Mouse (Mus musculus) stomach, postnatal 0 days (tissue): ENCODE data around the gene Adgrg5. TPM values are rescaled to one million over a fixed set of nuclear protein-coding genes. Genes with fewer than 3 reads are reported as not detected.

Source experiments
- ATAC-seq: fragments of 200-750 bp; cut with Nextera tagmentation; 2 replicates; pipeline ENCODE4 v1.8.0; 2017; ENCODE audit not compliant: low FRiP score, low TSS enrichment
- DNase-seq: peaks from one replicate; pipeline ENCODE4 v3.0.0-alpha.2; 2016; ENCODE audit warnings: low spot score
- H3K27ac ChIP-seq: fragments of 300-500 bp; sonication (generic); replicated peaks from 2 replicates; pipeline ENCODE4 v1.5.1; 2014; ENCODE audit warnings: mild to moderate bottlenecking, control low read depth
- H3K27me3 ChIP-seq: fragments of 300-500 bp; sonication (generic); 2 replicates; pipeline ENCODE4 v1.6.1; 2014; ENCODE audit warnings: low read length; ENCODE audit not compliant: control insufficient read depth, insufficient read depth
- H3K36me3 ChIP-seq: fragments of 300-500 bp; sonication (generic); 2 replicates; pipeline ENCODE4 v1.6.1; 2014; ENCODE audit warnings: low read length, mixed read lengths; ENCODE audit not compliant: control insufficient read depth, insufficient read depth
- H3K4me1 ChIP-seq: fragments of 300-500 bp; sonication (generic); replicated peaks from 2 replicates; pipeline ENCODE4 v1.6.1; 2014; ENCODE audit warnings: antibody characterized with exemption; ENCODE audit not compliant: control insufficient read depth, insufficient read depth
- H3K4me2 ChIP-seq: fragments of 300-500 bp; sonication (generic); replicated peaks from 2 replicates; pipeline ENCODE4 v1.6.1; 2014; ENCODE audit warnings: low read depth, mild to moderate bottlenecking, control low read depth, moderate library complexity
- H3K4me3 ChIP-seq: fragments of 300-500 bp; sonication (generic); 2 replicates; pipeline ENCODE4 v1.5.1; 2014; ENCODE audit warnings: low read depth, low read length, control low read depth
- H3K9ac ChIP-seq: fragments of 300-500 bp; sonication (generic); 2 replicates; pipeline ENCODE4 v1.6.1; 2014; ENCODE audit warnings: mild to moderate bottlenecking, low read length, control low read depth, mixed read lengths
- H3K9me3 ChIP-seq: fragments of 300-500 bp; sonication (generic); 2 replicates; pipeline ENCODE4 v1.6.1; 2016; ENCODE audit warnings: low read length; ENCODE audit not compliant: control insufficient read depth
- CTCF ChIP-seq: IDR thresholded peaks from 2 replicates; pipeline ENCODE4 v1.5.1; 2016; ENCODE audit warnings: antibody characterized with exemption, low read depth, mild to moderate bottlenecking, moderate library complexity
- EP300 ChIP-seq: optimal IDR thresholded peaks from 2 replicates; pipeline ENCODE3; 2016; ENCODE audit warnings: antibody characterized with exemption
- WGBS: fragments of 180-500 bp; shearing (Covaris S2); extraction: QIAGEN DNeasy Blood & Tissue Kit; methylation state at CpG from one replicate; pipeline ENCODE4 v1.1.7; 2014; 5-methylcytosine and 5-hydroxymethylcytosine counted together
- polyA plus RNA-seq: library from polyadenylated mRNA; unstranded; fragments of >200 nt; fragmentation: Nextera tagmentation; extraction: Ambion mirVana; gene quantifications from 2 replicates; pipeline ENCODE4 v1.2.1, GENCODE M21; 2015

Adgrg5 gene
- polyA plus RNA-seq, 1 experiment from 2014 or later = 0.27 TPM

DNA sequence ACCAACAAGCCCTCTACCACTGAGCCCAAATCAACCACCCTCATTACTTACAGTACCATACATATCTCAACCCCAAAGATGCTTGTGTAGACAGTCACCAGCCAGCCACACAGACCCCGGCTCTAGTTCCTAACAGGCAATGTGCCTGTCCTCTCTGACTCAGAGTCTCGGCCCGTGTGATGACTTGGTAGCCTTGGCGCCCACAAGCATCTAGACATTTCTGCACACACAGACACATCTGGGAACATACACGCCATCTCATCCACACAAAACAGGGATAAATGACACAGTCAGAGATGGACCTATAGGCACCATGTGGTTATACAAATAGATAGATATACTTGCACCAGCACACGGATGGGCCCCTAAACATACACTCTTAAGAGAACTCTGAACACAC lies 9.2 kb upstream of the Adgrg5 start:
- Histone ChIP-seq H3K4me2 (no peak overlapping the region), H3K36me3 (0 out of 2 replicates have a peak, but pooled peaks cover 3% of the 10 kb centered on the region), H3K9me3 (no peaks in the 10 kb centered on the region), H3K27me3 (no peaks in the 10 kb centered on the region), H3K4me3 (no peak overlapping the region), H3K27ac (no peak overlapping the region), H3K4me1 (peaks cover 4% of the 10 kb centered on the region), H3K9ac (no peak overlapping the region)
- 75% methylated on average over 6 of the region's 6 CpGs for WGBS
- no peak for ATAC-seq
- TF ChIP-seq CTCF (no peak), EP300 (no peak)
- no peak for DNase-seq

DNA sequence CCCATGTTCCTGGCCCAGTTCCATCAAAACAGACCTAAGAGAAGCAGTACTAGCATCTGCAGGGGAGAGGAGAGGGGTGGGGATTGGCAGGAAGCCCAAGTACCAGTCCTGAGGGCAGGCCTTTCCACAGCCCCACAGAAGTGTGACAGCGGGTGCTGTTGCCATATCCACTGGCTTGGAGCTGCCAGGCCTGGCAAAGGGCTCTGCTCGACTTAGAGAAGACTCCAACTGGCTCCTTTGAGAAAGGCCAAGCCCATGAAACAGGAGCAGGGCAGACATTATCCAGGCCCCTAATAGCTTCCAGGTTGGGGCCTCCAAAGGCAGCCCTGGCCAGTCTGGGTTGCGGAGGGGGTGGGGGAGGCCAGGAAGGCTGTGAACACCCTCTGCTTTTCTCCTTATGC lies 8.8 kb upstream of the Adgrg5 start:
- H3K36me3 ChIP-seq = 0 out of 2 replicates have a peak, but pooled peaks cover 3% of the 10 kb centered on the region
- 29% methylated on average over 3 of the region's 3 CpGs for WGBS
- H3K4me2 ChIP-seq = peak overlapping the region; percentile 20; the same call in 1 of the 2 replicates
- H3K9ac ChIP-seq = no peak overlapping the region
- H3K27me3 ChIP-seq = no peaks in the 10 kb centered on the region
- peaks cover 4% of the 10 kb centered on the region for H3K4me1 ChIP-seq
- DNase-seq = peak; percentile 40
- no peak overlapping the region for H3K4me3 ChIP-seq
- H3K27ac ChIP-seq = no peak overlapping the region
- no peak for ATAC-seq
- no peaks in the 10 kb centered on the region for H3K9me3 ChIP-seq
- no peak for TF ChIP-seq EP300
- no peak for TF ChIP-seq CTCF

DNA sequence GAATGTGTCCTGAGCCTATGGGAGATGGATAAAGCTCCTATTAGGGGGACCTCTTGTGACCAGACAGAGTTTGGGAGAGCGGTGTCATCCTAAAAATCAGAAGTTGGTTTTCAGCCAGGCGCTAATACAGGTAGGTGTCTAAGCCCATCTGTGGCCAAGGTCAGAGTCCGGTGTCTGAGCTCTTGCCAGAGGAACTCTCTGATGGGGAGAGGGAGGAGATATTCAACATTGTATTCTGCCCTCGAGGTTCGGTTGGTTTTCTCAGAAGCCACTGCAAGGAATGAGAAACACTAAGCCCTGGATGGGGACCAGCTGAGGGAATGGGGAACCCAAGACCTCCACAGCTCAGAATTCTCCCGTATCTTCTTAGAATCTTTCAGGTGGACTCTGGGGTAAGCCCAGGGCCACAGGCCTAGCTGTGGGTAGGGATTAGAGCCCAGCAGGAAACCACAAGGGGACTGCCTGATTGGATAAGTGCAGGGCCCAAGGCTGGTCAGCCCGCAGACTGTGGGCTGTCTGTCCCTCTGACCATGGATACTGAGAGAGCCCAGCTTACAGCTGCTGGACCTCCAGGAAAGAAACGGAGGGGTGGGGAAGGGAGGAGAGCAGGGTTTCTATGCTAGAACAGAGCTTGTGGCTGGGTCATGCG lies 7.1 kb upstream of the Adgrg5 start:
- H3K9ac ChIP-seq = peak overlapping the region; percentile 64
- H3K4me3 ChIP-seq = peak overlapping the region; percentile 81
- peaks cover 4% of the 10 kb centered on the region for H3K4me1 ChIP-seq
- no peaks in the 10 kb centered on the region for H3K9me3 ChIP-seq
- no peak for ATAC-seq
- DNase-seq = no peak
- H3K4me2 ChIP-seq = peak overlapping the region; percentile 86
- peak overlapping the region; percentile 58 for H3K27ac ChIP-seq
- TF ChIP-seq CTCF (no peak), EP300 (no peak)
- no peaks in the 10 kb centered on the region for H3K36me3 ChIP-seq
- H3K27me3 ChIP-seq = no peaks in the 10 kb centered on the region
- 45% methylated on average over 9 of the region's 9 CpGs for WGBS

DNA sequence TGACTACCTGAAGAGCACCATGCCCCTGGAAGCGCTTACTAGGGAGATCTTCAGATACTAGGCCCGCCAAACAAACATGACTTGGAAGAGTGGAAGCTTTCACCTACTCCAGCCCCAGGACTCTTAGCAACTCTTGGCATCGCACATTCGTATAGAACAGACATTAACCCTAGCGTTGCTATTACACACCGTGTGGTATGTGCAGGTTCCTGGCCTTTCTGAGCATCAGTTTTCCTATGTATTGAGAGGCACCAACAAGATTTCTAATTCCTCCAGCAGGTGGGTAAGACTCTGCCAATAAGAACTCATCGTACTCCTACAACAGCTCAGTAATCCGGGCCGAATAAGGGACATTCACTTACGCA lies 6.6 kb upstream of the Adgrg5 start:
- Histone ChIP-seq H3K4me1 (peaks cover 4% of the 10 kb centered on the region), H3K9me3 (no peaks in the 10 kb centered on the region), H3K9ac (peak overlapping the region; percentile 64), H3K27me3 (no peaks in the 10 kb centered on the region), H3K36me3 (no peaks in the 10 kb centered on the region), H3K4me3 (peak overlapping the region; percentile 81), H3K4me2 (peak overlapping the region; percentile 86), H3K27ac (peak overlapping the region; percentile 58)
- DNase-seq = no peak
- no peak for TF ChIP-seq EP300
- TF ChIP-seq CTCF = no peak
- peak; percentile 8; the same call in 1 of the 2 replicates for ATAC-seq
- whole genome bisulfite sequencing = 9% methylated on average over 10 of the region's 10 CpGs

- Histone ChIP-seq H3K36me3 (no peaks in the 10 kb centered on the region), H3K27ac (peak overlapping the region; percentile 80), H3K4me3 (peak overlapping the region; percentile 81), H3K27me3 (no peaks in the 10 kb centered on the region), H3K4me1 (peaks cover 4% of the 10 kb centered on the region), H3K9ac (peak overlapping the region; percentile 83), H3K9me3 (no peaks in the 10 kb centered on the region), H3K4me2 (peak overlapping the region; percentile 86)
- DNase-seq (peak; percentile 93), ATAC-seq (peak; percentile 93)
- WGBS = 1% methylated on average over 24 of the region's 27 CpGs
- no peak for TF ChIP-seq EP300
- peak; percentile 82 for TF ChIP-seq CTCF
These were observed 6.1 kb upstream of the Adgrg5 start for GRCm38 (mm10) chr8:94917352-94917751.

DNA sequence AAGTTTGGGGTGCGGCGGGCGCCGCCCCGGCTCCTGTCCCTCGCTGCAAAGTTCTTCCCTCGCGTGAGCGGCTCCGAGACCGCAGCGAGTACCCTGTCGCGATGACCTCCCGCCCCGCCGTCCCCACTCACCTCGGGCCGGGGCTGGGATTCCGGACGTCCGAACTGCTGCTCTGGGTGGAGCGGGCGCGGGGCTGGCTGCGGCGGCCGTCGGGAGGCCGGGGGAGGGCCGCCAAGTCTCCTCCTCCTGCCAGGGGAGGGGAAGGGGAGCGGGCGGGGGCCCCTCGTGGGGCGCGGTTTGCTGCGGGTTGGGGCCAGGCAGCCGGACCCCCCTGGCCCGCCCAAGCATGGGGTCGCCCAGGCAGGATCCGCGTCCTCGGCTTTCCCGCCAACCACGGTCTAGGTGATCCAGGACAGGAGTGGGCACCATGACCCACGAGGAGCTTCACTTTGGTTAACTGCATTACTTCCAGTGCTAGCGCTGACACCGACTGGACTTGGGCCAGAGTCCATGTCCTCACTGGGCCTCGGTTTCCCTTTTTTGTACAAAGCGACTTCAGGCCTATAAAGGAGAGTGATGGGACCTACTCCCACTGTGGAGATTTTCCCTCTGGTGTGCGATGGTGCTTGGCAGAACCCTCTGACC lies 5.5 kb upstream of the Adgrg5 start, which contains the start of gene Ccdc102a:
Ccdc102a (minus strand) TSS at position 248 of the 645 bp plus-strand sequence.
- Histone ChIP-seq H3K4me1 (peaks cover 4% of the 10 kb centered on the region), H3K27me3 (no peaks in the 10 kb centered on the region), H3K9me3 (no peaks in the 10 kb centered on the region), H3K9ac (peak within 1 kb of the TSS; percentile 83), H3K4me2 (peak within 1 kb of the TSS; percentile 86), H3K36me3 (no peaks in the 10 kb centered on the region), H3K4me3 (peak within 1 kb of the TSS; percentile 81), H3K27ac (peak within 1 kb of the TSS; percentile 80)
- WGBS = 2% methylated on average over 37 of the region's 51 CpGs
- peak; percentile 61; the same call in 1 of the 2 replicates for ATAC-seq
- DNase-seq = peak; percentile 62
- TF ChIP-seq CTCF (no peak), EP300 (no peak)
